Mouse (Mus musculus): ENCODE data around the gene Wbp1l. TPM values are rescaled to one million over a fixed set of nuclear protein-coding genes. Genes with fewer than 3 reads are reported as not detected.
A peak's percentile ranks its signal among the peaks of the same experiment; 100 is the strongest.

The Wbp1l gene
- polyA plus RNA-seq, 1 experiment from 2014 or later, result 38.4 TPM

- no peak for DNase-seq (ENCODE audit: extremely low spot score, low spot score)
- Histone ChIP-seq H3K36me3 (replicated peaks) (no peaks in the 10 kb centered on the region), H3K27ac (no peak within 1 kb of the TSS), H3K4me1 (0 out of 2 replicates have a peak, but pooled peaks cover 3% of the 10 kb centered on the region), H3K4me3 (no peak within 1 kb of the TSS), H3K27me3 (ENCODE audit: poor library complexity, severe bottlenecking) (peaks cover 16% of the 10 kb centered on the region; the same call in 1 of the 2 replicates), H3K9me3 (no peaks in the 10 kb centered on the region)
- WGBS, result 76% methylated on average over 5 of the region's 5 CpGs
Measured at GRCm38 (mm10) chr19:46672766-46673418, 74.0 kb downstream of the Wbp1l start, which contains the start of gene Cyp17a1. Cyp17a1 (minus strand) TSS chr19:46673172.

- Histone ChIP-seq H3K27ac (no peak overlapping the region), H3K4me1 (0 out of 2 replicates have a peak, but pooled peaks cover 3% of the 10 kb centered on the region), H3K4me3 (no peak overlapping the region), H3K36me3 (replicated peaks) (no peaks in the 10 kb centered on the region), H3K27me3 (ENCODE audit: poor library complexity, severe bottlenecking) (peaks cover 16% of the 10 kb centered on the region; the same call in 1 of the 2 replicates), H3K9me3 (no peaks in the 10 kb centered on the region)
- DNase-seq (ENCODE audit: extremely low spot score, low spot score), result no peak
- WGBS, result 87% methylated on average over 3 of the region's 3 CpGs
Measured at GRCm38 (mm10) chr19:46675641-46676040, 76.8 kb downstream of the Wbp1l start.

DNA sequence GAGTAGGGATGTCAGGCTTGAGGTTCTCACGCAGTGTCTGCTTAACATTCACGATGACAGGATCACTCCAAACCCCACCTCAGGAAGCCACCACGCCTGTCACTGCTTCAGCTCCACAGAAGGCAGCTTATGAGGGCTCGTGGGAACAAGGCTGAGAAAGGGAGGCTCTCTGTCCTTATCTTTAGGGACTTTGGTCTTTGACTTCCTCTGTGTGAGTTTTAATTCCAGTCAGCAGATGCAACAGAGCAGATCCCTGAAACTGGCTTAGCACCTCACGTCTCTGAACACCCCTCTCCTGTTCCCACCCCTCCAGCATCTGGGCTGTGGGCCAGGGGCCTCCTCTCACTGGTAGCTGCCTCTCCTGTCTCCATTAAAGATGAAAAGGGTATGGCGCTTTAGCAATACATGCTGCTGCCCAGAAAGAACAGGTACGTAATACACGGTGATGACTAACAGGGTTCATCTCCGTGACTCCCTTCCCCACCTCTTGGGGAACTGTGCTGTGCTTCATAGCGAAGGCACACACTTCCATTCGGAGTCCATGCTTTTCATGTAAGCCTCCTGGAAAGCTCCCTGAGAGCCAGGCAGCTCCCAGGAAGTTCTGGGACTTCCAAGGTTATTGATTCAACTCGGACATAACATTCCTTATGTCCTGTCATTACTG, 81.0 kb downstream of the Wbp1l start:
- H3K27ac ChIP-seq, result no peak overlapping the region
- no peaks in the 10 kb centered on the region for H3K4me1 ChIP-seq
- H3K9me3 ChIP-seq, result no peaks in the 10 kb centered on the region
- DNase-seq (ENCODE audit: extremely low spot score, low spot score), result no peak
- WGBS, result 76% methylated on average over 12 of the region's 12 CpGs
- no peaks in the 10 kb centered on the region for H3K27me3 ChIP-seq (ENCODE audit: poor library complexity, severe bottlenecking)
- H3K36me3 ChIP-seq (replicated peaks), result no peaks in the 10 kb centered on the region
- no peak overlapping the region for H3K4me3 ChIP-seq

DNA sequence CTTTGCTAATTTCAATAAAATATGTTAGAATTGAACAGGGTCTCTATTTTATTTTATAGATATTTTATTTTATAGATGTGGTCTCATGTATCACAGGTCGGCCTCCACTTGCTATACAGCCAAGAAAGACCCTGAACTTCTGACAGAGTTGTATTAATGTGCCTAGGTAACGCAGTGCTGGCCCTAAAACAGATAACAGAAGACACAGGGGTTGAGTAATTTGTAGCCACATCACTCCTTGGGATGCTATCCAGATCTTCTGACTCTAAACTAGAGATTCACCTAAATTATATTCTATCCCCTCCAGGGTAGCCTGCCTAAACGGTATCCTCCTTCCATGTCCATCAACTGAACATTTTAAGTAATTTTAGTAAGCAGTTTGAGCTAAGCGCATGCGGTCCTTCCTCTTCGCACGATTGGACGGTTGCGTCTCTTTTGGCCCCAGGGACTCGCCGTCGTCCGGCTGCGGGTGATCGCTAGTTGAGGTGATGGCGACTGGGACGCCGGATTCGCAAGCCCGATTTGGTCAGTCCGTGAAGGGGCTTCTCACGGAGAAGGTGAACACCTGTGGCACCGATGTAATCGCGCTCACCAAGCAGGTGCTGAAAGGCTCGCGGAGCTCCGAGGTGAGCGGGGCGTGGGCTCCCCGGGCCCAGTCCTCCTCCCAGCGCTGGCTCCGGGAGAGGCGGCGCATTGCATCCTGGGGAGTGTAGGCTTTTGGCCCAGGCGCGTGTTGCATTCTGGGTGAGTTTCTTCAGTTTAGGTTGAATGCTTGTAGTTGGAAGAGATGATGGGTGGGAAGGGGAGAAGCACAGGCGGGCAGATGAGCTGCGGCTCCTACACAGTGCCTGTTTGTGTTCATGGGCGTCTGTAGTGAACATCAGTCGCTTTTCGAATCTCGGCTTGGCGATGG, 90.8 kb downstream of the Wbp1l start, which contains the start of gene Borcs7:
Gene Borcs7, plus strand, starts transcription at position 447 of the 913 bp plus-strand sequence.
- 2% methylated on average over 44 of the region's 44 CpGs for WGBS
- peaks cover 6% of the 10 kb centered on the region; the same call in 1 of the 2 replicates for H3K36me3 ChIP-seq (replicated peaks)
- H3K9me3 ChIP-seq, result no peaks in the 10 kb centered on the region
- DNase-seq (ENCODE audit: extremely low spot score, low spot score), result peak; percentile 88
- H3K4me3 ChIP-seq, result peak within 1 kb of the TSS; percentile 71
- H3K27me3 ChIP-seq (ENCODE audit: poor library complexity, severe bottlenecking), result no peaks in the 10 kb centered on the region
- peaks cover 13% of the 10 kb centered on the region for H3K4me1 ChIP-seq
- H3K27ac ChIP-seq, result peak within 1 kb of the TSS; percentile 97

GRCm38 (mm10) chr19:46690387-46690786, 91.5 kb downstream of the Wbp1l start:
- H3K27ac ChIP-seq, result peak overlapping the region; percentile 97
- 80% methylated on average over 11 of the region's 11 CpGs for WGBS

GRCm38 (mm10) chr19:46691078-46691477, 92.2 kb downstream of the Wbp1l start:
- Histone ChIP-seq H3K27ac (no peak overlapping the region), H3K27me3 (ENCODE audit: poor library complexity, severe bottlenecking) (no peaks in the 10 kb centered on the region), H3K36me3 (replicated peaks) (peaks cover 12% of the 10 kb centered on the region; the same call in 1 of the 2 replicates), H3K9me3 (no peaks in the 10 kb centered on the region), H3K4me1 (peaks cover 13% of the 10 kb centered on the region), H3K4me3 (no peak overlapping the region)
- 82% methylated on average over 2 of the region's 2 CpGs for WGBS
- no peak for DNase-seq (ENCODE audit: extremely low spot score, low spot score)

More at GRCm38 (mm10) chr19:46690387-46690786, 91.5 kb downstream of the Wbp1l start:
- Histone ChIP-seq H3K36me3 (replicated peaks) (peaks cover 8% of the 10 kb centered on the region; the same call in 1 of the 2 replicates), H3K4me3 (peak overlapping the region; percentile 71), H3K27me3 (ENCODE audit: poor library complexity, severe bottlenecking) (no peaks in the 10 kb centered on the region), H3K9me3 (no peaks in the 10 kb centered on the region), H3K4me1 (peaks cover 13% of the 10 kb centered on the region)
- no peak for DNase-seq (ENCODE audit: extremely low spot score, low spot score)

DNA sequence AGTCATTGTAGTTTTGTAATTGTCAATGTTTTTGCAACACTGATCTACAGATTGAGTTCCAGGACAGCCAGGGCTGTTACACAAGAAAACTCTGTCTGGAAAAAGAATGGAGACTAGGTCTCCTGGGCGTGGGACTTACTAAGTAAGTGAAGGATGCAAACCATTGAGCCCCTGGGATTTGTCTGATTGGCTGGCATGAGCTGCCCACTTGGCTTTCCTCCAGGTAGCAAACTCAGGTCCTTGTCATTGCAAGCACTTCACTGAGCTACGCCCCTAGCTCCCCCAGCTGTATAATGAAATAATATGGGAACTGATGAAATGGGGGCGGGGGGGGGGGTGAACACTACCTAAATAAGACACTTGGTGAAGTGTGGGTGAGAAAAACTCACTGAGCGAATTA, 94.3 kb downstream of the Wbp1l start:
- Histone ChIP-seq H3K4me1 (peaks cover 18% of the 10 kb centered on the region), H3K4me3 (no peak overlapping the region), H3K27me3 (ENCODE audit: poor library complexity, severe bottlenecking) (no peaks in the 10 kb centered on the region), H3K36me3 (replicated peaks) (peaks cover 18% of the 10 kb centered on the region; the same call in 1 of the 2 replicates), H3K27ac (no peak overlapping the region), H3K9me3 (no peaks in the 10 kb centered on the region)
- no peak for DNase-seq (ENCODE audit: extremely low spot score, low spot score)
- WGBS, result 85% methylated on average over 4 of the region's 4 CpGs

DNA sequence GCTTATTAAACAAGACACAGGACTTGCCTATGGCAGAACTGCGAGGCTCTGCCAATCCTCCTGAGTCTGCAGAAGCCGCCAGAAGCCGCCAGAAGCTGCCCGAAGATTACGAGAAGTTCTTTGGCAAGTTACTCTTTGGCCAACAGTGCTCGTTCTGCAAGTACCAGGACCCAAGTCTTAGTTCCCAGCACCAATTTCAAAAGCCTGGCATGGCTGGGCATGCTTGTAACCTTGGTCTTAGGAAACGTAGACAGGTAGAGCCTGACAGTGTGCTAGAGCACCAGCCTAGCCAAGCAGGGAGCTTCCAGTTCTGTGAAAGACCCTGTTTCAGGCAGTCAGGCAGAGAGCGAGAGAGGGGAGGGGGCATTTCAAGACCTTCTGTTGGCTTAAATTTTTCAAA, 97.6 kb downstream of the Wbp1l start:
- Histone ChIP-seq H3K36me3 (replicated peaks) (peaks cover 25% of the 10 kb centered on the region), H3K4me3 (no peak overlapping the region), H3K27ac (no peak overlapping the region), H3K9me3 (no peaks in the 10 kb centered on the region), H3K4me1 (peaks cover 11% of the 10 kb centered on the region), H3K27me3 (ENCODE audit: poor library complexity, severe bottlenecking) (no peaks in the 10 kb centered on the region)
- no peak for DNase-seq (ENCODE audit: extremely low spot score, low spot score)
- WGBS, result 93% methylated on average over 8 of the region's 8 CpGs

- Histone ChIP-seq H3K27ac (no peak overlapping the region), H3K27me3 (ENCODE audit: poor library complexity, severe bottlenecking) (no peaks in the 10 kb centered on the region), H3K9me3 (no peaks in the 10 kb centered on the region), H3K4me1 (peaks cover 11% of the 10 kb centered on the region), H3K36me3 (replicated peaks) (peaks cover 27% of the 10 kb centered on the region), H3K4me3 (no peak overlapping the region)
- 92% methylated on average over 7 of the region's 7 CpGs for WGBS
- DNase-seq (ENCODE audit: extremely low spot score, low spot score), result no peak
Measured at GRCm38 (mm10) chr19:46696943-46697342, 98.1 kb downstream of the Wbp1l start.

DNA sequence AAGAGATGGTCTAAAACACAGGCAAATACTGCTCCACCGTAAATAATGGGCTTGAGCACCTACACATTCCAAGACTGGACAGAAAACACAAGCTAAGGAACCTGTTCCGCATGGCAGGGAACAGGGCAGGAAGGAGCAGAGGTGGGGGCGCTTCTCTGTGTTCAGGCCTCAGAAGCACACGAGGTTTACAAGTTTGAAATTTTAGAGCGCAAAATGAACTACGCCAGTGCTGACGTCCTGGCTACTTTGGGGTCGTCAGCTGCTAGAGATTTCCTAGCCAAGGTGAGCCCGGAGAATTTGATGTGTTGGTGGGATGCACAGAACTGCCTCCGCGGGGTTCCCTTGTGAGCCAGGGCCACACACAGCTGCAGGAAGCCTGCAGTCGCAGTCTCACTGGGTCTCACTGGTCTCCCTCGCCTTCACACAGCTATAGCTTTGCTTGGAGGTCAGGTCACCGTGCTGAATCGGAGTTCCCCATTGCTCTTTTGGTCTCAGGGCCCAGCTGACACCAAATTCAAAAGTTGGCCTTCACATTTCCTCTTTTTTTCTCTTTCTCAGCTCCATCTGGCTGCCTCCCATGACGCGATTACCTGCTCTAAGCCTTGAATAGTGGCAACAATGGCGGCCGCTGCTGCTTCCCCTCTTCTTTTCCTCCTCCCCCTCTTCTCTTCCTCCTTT, 99.1 kb downstream of the Wbp1l start:
- H3K27me3 ChIP-seq (ENCODE audit: poor library complexity, severe bottlenecking), result no peaks in the 10 kb centered on the region
- 50% methylated on average over 19 of the region's 19 CpGs for WGBS

GRCm38 (mm10) chr19:46699011-46699481, 100.2 kb downstream of the Wbp1l start:
- WGBS, result 83% methylated on average over 10 of the region's 10 CpGs
- no peak overlapping the region for H3K4me3 ChIP-seq
- peaks cover 11% of the 10 kb centered on the region for H3K4me1 ChIP-seq
- peaks cover 29% of the 10 kb centered on the region for H3K36me3 ChIP-seq (replicated peaks)
- no peaks in the 10 kb centered on the region for H3K27me3 ChIP-seq (ENCODE audit: poor library complexity, severe bottlenecking)
- no peak overlapping the region for H3K27ac ChIP-seq
- H3K9me3 ChIP-seq, result no peaks in the 10 kb centered on the region
- DNase-seq (ENCODE audit: extremely low spot score, low spot score), result no peak

More for the DNA sequence above, 99.1 kb downstream of the Wbp1l start:
- peaks cover 29% of the 10 kb centered on the region for H3K36me3 ChIP-seq (replicated peaks)
- peaks cover 11% of the 10 kb centered on the region for H3K4me1 ChIP-seq
- peak overlapping the region; percentile 15; the same call in 1 of the 2 replicates for H3K27ac ChIP-seq
- H3K9me3 ChIP-seq, result no peaks in the 10 kb centered on the region
- H3K4me3 ChIP-seq, result no peak overlapping the region
- DNase-seq (ENCODE audit: extremely low spot score, low spot score), result no peak

- Histone ChIP-seq H3K27ac (no peak overlapping the region), H3K9me3 (no peaks in the 10 kb centered on the region), H3K4me1 (peaks cover 11% of the 10 kb centered on the region), H3K27me3 (ENCODE audit: poor library complexity, severe bottlenecking) (peaks cover 15% of the 10 kb centered on the region), H3K36me3 (replicated peaks) (peaks cover 16% of the 10 kb centered on the region), H3K4me3 (no peak overlapping the region)
- WGBS, result 92% methylated on average over 9 of the region's 9 CpGs
- no peak for DNase-seq (ENCODE audit: extremely low spot score, low spot score)
Measured at GRCm38 (mm10) chr19:46701156-46701555, 102.3 kb downstream of the Wbp1l start.
